Mouse (Mus musculus): ENCODE measurements around the gene Tmc6.
"Not testable (repeated sequence)": the region's sequence is repeated elsewhere in the genome, so short reads cannot be mapped to it uniquely, and the experiment has no call there.

Tmc6 gene

GRCm38 (mm10) chr11:117781993-117782704, at the start of gene Tmc6, which contains the start of gene Tmc8:
Gene Tmc6, minus strand, starts transcription at chr11:117782198.
Gene Tmc8, plus strand, starts transcription at chr11:117782076.
- no peak for DNase-seq (ENCODE audit: low spot score in 2 of 2)

DNA sequence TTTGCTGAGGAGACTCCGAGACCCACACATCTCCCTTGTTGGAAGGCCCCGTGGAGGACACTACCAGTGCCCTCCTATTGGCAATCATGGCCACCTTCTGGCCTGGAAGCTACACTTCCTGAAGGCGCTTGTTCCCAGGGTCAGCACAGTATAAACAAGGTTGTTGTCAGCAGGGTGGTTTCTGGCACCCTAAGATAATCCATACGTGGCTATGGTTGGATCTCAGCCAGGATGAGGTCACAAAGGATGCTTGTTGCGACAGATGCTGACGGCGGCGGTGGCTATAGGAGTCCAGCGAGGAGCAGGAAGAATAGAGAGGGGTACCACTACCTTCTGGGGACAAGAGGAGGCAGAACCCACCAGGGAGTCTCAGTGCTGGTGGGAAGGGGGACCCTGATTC, 48.4 kb upstream of the Tmc6 start:
- no peak for DNase-seq (ENCODE audit: low spot score in 2 of 2)

- DNase-seq (ENCODE audit: low spot score in 2 of 2) = peak in 1 of 2 experiments; percentile 34
Observed at GRCm38 (mm10) chr11:117829671-117830215, 47.7 kb upstream of the Tmc6 start.

- peak in 1 of 2 experiments; percentile 50 for DNase-seq (ENCODE audit: low spot score in 2 of 2)
Observed at GRCm38 (mm10) chr11:117828888-117829604, 47.0 kb upstream of the Tmc6 start.

GRCm38 (mm10) chr11:117828149-117828887, 46.3 kb upstream of the Tmc6 start:
- no peak for DNase-seq (ENCODE audit: low spot score in 2 of 2)

DNA sequence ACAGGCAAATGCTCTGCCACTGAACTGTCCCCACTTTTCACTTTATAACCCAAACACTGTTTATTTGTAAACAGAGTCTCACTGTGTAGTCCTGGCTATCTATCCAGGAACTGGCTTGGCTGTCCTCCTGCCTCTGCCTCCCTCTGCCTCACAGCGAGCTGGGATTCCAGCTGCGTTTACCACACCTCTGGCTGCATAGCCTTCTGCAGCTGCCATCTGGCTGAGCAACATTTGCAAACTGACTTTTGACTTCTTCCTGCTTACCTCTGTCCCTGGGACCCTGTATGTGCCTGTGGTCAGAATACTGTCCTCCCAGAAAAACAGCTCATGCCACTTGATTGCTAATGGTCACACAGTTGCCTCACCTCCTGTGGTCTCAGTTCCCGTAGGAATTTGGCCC, 45.4 kb upstream of the Tmc6 start:
- DNase-seq (ENCODE audit: low spot score in 2 of 2) = no peak

- DNase-seq (ENCODE audit: low spot score in 2 of 2) = no peak
Observed at GRCm38 (mm10) chr11:117826916-117827315, 44.9 kb upstream of the Tmc6 start.

GRCm38 (mm10) chr11:117826164-117826563, 44.2 kb upstream of the Tmc6 start:
- peak in 1 of 2 experiments; percentile 23 for DNase-seq (ENCODE audit: low spot score in 2 of 2)

DNA sequence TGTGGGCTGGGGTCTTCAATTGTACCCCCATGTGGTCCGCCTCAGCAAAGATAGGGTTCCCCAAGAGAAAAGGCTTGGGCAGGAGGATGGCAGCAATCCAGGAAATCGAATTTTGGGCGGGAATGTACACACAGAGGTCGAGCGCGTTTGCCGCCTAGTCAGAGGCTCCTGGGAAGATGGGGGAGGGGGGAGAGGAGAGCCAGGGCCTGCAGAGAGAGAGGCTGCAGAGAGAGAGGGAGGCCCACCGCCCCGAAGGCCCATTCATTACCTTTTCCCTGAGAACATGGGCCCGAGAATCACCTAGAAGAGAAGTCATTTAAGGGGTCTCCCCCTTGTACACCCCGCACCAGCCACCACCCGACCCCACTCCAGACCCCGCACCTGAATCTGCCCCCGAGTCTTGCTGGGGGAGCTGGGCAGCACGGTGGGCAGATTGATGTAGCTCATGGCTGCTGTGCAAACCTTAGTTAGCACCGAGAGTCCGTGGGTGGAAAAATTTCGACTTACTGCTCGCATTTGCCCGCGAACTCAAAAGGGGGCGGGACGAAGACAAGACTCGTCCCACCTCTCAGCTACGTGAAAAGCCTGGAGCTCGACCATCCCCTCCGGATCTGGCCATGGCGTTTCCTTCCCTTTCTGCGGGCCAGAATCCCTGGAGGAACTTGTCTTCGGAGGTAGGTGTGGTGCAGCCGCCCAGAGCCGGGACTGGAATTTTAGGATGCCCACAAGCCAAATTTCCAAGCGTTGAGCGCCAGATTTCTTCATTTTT, 43.5 kb upstream of the Tmc6 start, which contains the start of the genes Afmid and Tk1:
Afmid (plus strand) TSS at position 592 of the 769 bp plus-strand sequence.
Tk1 (minus strand) TSS at position 760 of the 769 bp plus-strand sequence.
- DNase-seq (ENCODE audit: low spot score in 2 of 2) = peak; percentile 61 to 72

GRCm38 (mm10) chr11:117824060-117824969, 42.3 kb upstream of the Tmc6 start:
- peak; percentile 71 to 83 for DNase-seq (ENCODE audit: low spot score in 2 of 2)

DNA sequence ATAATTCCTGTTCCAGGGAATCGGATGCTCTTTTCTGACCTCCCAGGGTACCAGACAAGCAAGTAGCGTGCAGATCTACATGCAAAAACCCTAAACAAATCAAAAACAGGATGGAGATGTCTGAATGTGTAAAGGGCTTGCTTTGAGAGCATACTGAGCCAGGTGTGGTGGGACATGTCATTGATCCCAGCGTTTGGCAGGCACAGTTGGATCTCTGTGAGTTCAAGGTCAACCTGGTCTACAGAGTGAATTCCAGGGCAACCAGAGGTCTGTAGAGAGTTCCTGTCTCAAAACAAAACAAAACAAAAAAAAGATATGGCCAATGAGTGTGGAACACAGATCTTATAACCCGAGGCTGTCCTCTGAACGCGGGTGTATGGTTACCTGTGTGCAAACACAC, 41.4 kb upstream of the Tmc6 start:
- no peak for DNase-seq (ENCODE audit: low spot score in 2 of 2)

DNA sequence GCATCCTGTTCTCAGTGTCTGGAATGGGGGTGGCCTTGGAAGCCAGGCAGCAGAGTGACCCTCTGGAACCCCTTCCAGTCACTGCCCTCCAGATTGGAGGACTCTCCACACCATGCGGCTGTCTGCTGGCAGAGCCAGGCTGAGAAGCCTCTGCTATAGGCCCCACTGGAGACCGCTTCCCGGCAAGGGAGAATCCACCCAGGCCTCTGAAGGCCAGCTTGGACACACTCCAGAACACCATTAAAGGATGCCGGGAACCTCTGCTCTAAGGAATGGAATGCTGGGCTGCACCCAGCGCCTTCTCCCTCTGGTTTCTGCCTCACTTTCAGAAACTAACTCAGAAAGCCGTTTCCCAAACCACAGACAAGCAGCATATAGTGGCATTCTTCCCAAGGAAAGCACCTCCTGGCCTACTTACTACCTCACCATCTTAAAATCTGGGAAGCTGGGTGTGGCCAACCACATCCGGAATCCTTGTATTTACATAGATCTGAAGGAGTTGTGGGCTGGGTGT, 40.8 kb upstream of the Tmc6 start:
- DNase-seq (ENCODE audit: low spot score in 2 of 2) = no peak

DNA sequence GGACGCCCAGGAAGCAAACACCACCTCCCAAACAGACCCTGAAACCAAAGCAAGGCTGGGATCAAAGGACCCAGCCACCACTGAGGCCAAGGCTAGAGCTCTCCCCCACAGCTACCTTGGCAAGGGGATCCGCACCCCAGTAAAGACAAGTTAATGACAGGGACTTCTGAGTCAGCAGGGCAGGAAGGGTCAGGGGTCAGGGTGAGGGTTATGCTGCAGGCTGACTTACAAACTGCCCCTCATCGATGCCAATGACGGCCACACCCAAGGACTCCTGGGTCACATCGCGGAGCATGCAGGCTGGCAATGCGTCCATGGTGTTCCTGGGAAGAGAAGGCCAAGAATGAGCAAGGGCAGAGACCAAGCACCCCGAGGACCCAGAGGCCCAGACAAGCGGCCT, 39.9 kb upstream of the Tmc6 start:
- DNase-seq (ENCODE audit: low spot score in 2 of 2) = no peak

GRCm38 (mm10) chr11:117820173-117820572, 38.2 kb upstream of the Tmc6 start:
- DNase-seq (ENCODE audit: low spot score in 2 of 2) = no peak

DNA sequence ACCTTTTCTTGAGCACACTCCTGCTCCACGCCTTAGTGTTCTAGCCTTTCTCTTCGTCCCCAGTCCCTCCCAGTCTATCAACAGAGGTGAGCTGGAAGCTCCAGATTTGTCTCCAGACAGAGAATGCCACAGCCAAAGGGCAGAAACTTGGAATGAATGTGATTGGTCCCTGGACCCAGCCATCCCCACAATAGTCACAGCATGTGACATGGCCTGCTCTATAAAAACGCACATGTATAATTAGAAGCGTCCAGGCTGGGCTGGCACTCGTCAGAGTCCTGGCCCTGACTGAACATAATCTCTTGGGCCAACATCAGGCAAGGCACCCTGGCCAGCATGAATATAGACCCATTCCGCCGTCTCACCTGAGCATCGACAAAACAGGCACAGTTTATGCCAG, 37.1 kb upstream of the Tmc6 start:
- no peak for DNase-seq (ENCODE audit: low spot score in 2 of 2)

GRCm38 (mm10) chr11:117816389-117816996, 34.5 kb upstream of the Tmc6 start:
- no peak for DNase-seq (ENCODE audit: low spot score in 2 of 2)

GRCm38 (mm10) chr11:117815850-117816249, 33.9 kb upstream of the Tmc6 start:
- not testable (repeated sequence) for DNase-seq (ENCODE audit: low spot score in 2 of 2)

- DNase-seq (ENCODE audit: low spot score in 2 of 2) = no peak
Observed at GRCm38 (mm10) chr11:117814704-117815366, 32.8 kb upstream of the Tmc6 start.

DNA sequence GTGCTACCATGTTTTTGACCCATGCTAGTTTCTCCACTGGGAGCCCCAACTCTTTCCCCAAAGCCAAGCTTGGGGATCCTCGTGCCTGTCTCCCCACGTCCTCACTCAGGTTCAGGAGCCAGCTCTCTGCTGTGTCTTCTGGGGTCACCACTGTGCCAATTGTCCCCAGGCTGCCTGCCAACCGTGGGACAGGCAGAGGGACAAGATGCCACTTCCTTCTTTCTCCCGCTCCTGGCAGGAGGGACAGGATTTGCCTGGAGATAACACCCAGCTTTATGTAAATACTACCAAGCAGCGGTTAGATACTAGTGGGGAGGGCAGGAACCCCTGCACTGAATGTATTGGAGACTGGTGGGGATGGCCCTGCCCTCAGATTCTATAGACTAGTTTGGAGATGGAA, 31.9 kb upstream of the Tmc6 start:
- no peak for DNase-seq (ENCODE audit: low spot score in 2 of 2)

Data from urinary bladder, postnatal 36 days (tissue).